Mouse (Mus musculus) fibroblast of lung, adult 2 months (primary cell): ENCODE data around the gene Stoml1.

Experiments used
- DNase-seq: peaks from one replicate; pipeline ENCODE4 v3.0.0-alpha.2; 2011; ENCODE audit warnings: low read depth

The Stoml1 gene

DNA sequence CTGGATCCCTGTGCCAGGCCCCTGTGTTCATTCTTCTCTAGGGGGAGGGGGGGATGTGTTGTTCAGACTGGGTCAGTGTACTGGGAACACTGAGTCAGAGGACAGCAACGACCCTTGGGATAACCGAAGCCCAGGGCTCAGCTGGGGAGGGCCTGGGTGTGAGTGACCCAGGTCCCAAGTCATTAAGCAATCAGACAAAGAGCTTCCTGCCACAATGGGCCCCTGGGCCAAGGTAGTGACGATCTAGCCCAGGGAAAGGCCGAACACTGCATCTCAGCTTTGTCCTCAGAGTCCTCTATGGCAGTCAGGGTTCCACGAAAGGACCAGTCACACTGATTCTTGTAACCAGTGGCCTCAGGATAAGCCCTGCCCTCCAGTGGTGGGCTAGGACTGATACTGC is 50.2 kb downstream of the Stoml1 start:
- DNase-seq, result no peak

DNA sequence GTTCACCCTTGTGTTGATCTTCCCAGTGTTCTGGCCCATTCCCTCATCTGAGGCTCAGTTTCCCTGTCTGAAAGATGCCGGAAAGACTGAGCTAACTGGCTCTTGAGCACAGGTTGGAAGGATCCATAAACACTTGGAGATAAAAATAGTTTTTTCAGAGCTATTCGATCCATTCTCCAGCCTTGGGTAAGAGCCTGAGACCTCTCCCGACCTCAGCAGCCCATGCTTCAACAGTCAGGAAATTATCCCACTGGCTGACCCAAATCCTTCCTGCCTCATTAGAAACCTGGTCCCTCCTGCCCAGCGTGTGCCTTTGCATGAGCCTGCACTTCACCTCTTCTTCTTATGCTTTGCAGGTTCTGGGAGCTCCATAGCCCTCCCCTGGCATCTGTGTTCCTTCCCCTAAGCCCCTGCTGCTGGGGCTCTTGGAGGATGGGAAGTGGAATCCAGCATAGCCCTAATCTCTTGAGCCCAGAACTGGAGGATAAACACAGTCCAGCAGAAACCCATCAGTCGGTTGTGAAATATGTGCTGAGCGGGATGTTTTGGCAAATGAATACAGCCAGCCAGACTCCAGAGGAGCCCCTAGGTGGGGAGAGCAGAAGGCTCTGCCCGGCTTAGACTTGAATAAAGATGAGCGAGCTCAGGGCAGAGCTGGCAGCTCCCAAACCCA is 50.8 kb downstream of the Stoml1 start:
- DNase-seq, result no peak

DNA sequence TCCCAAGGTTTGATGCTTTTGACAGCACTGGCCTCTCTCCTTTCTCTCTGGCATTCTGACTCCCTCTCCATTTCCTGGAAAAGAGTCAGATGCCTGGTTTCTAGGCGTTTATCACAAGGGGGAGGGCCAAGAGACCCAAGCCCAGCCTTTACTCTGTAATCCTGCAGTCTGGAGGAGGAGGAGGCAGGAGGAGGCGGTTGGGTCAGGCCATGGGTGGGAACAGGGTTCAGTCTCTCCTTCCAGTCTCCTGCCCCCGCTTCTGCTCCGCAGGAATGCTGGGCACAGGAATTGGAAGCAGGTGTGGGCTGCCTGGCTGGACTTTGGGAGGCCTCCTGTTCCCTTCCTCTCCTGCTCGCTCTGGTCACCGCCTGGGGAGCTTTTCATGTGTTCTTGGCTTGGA is 52.7 kb downstream of the Stoml1 start:
- peak; percentile 95 for DNase-seq

DNA sequence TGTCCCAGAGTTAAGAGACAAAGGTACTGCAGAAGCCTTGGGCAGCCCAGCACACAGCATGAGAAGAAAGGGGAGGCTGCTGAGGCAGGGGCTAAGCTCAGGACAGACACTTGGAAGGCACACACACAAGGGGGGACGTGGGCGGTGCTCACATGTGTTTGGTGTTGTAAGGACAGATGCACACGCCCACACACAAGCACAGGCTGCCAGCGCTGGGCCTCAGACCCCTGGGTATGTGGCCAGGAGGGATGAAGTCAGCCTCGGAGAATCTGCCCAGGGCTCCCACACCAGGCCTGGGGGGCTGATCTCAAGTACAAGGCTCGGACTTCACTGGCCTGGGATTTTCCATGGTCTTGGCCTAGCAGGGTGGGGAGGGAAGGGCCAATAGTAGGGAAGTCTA is 55.4 kb downstream of the Stoml1 start:
- peak; percentile 94 for DNase-seq

DNA sequence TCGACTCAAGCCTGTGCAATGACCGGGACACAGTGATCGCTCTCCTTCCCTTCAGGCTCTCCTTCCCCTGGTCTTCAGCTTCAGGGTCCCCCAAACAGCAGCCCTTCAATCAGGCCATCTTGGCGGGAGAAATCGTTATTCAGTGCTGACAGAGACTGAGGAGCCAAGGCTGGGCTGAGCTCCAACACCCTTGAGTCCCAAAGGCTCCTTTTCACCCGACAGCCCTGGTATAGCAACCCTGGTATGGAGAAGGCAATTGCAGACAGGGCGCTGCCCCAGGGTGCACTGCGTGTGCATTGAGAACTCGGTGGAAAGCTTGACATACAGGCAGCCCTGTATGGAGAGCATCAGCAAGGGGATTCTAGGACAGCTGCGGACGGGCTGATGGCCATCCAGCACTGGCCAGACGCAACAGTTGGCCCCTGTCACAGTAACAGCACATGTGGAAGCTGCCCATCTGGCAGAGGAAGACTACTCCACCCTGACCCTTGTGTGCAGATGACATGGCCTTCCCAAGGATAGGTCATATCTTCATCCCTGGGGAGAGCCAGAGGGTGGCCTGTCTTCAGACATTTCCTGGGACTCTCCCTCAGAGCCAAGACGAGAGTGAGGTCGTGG is 57.2 kb downstream of the Stoml1 start:
- DNase-seq, result no peak

DNA sequence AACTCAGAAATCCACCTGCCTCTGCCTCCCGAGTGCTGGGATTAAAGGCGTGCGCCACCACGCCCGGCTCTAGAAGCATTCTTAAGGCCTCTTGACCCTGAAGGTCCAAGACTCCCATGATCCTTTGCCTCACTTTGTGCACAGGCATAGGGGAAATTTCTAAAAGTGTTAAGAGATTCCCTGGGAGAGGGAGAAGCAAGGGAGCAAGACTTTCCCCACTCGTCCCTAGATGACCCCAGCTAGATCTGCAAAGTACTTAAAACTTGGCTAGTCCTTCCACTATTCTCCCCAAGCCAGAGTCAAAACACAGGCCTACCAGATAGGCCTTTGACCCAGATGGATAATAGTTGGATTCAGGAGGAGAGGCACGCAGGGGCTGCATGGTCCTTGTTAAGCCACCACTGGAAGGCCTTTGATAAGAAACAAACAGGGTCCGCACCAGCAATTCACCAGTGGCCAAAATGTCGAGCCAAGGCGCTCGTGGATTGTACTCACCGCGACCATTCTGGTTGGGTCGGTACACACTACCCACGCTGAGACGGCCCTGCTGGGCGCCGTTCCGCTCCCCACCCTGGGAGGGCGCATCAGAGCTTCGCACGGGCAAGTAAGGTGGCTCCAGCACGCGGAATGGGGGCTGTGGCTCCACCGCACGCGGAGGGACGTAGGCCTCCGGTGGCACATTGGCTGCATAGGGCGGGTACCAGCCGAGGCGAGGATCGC is 58.4 kb downstream of the Stoml1 start:
- no peak for DNase-seq
